Mouse (Mus musculus) large intestine, adult 2 months (tissue): ENCODE results near the gene Ciapin1. TPM values are rescaled to one million over a fixed set of nuclear protein-coding genes. Genes with fewer than 3 reads are reported as not detected.

Experiments used
- polyA plus RNA-seq: library from polyadenylated mRNA; depleted of rRNA; stranded (reverse); fragments of >200 nt; gene quantifications from 2 replicates; pipeline ENCODE4 v1.2.3, GENCODE M21; 2012; rRNA removed

Ciapin1 gene
- polyA plus RNA-seq, 1 experiment, result 44.8 TPM

Other genes with a start within 250 kb of the Ciapin1 start
- 4.8 and 8.0 TPM in 2 replicates for gene Rspry1, start 236.4 kb downstream of the Ciapin1 start, polyA plus RNA-seq
- gene Fam192a, start 236.4 kb downstream of the Ciapin1 start, polyA plus RNA-seq, result 22.6 and 23.3 TPM in 2 replicates
- gene Arl2bp, start 171.8 kb downstream of the Ciapin1 start, polyA plus RNA-seq, result 61.7 and 76.1 TPM in 2 replicates
- gene Pllp, start 142.1 kb downstream of the Ciapin1 start, polyA plus RNA-seq, result 63.8 and 69.8 TPM in 2 replicates
- 7.7 and 8.9 TPM in 2 replicates for gene Ccl22, start 92.8 kb downstream of the Ciapin1 start, polyA plus RNA-seq
- 53.2 and 127 TPM in 2 replicates for gene Cx3cl1, start 66.3 kb downstream of the Ciapin1 start, polyA plus RNA-seq
- 2.5 and 4.9 TPM in 2 replicates for gene Ccl17, start 27.9 kb downstream of the Ciapin1 start, polyA plus RNA-seq
- gene Coq9, start within 50 bp of the Ciapin1 start, polyA plus RNA-seq, result 100 and 148 TPM in 2 replicates
- 78.3 and 78.8 TPM in 2 replicates for gene Polr2c, start 19.1 kb upstream of the Ciapin1 start, polyA plus RNA-seq
- 116 and 138 TPM in 2 replicates for gene Dok4, start 38.0 kb upstream of the Ciapin1 start, polyA plus RNA-seq
- gene Ccdc102a, start 79.7 kb upstream of the Ciapin1 start, polyA plus RNA-seq, result 4.3 and 5.8 TPM in 2 replicates
- 13.2 and 21.4 TPM in 2 replicates for gene Adgrg5, start 85.3 kb upstream of the Ciapin1 start, polyA plus RNA-seq
- gene Adgrg1, start 136.4 kb upstream of the Ciapin1 start, polyA plus RNA-seq, result 26.3 and 37.3 TPM in 2 replicates
- 5.5 and 9.2 TPM in 2 replicates for gene Adgrg3, start 179.3 kb upstream of the Ciapin1 start, polyA plus RNA-seq
- gene Drc7, start 216.7 kb upstream of the Ciapin1 start, polyA plus RNA-seq, result not detected in 2 replicates
- gene Katnb1, start 242.8 kb upstream of the Ciapin1 start, polyA plus RNA-seq, result 16.5 and 19.0 TPM in 2 replicates